23 mouse cellular contexts compared by ENCODE assay signal in genomic region chr2:131141336-131141986, GRCm38 (mm10). TPM values are rescaled to one million over a fixed set of nuclear protein-coding genes. Genes with fewer than 3 reads are reported as not detected.
"Had no signal": no experiment of that assay in that cellular context is flagged by ENCODE, and none has a peak within 500 bp of the region (broad histone marks: within the 10 kb centered on the region; RNA-seq: fewer than 3 reads in every experiment).

No protein-coding gene starts in this region.

- H3K4me3 ChIP-seq: limb, embryonic 15.5 days; lung, embryonic 15.5 days; megakaryocyte, embryonic 14.5 days; midbrain, embryonic 12.5 days had no signal

- H3K9me3 ChIP-seq: limb, embryonic 15.5 days; lung, embryonic 15.5 days; megakaryocyte, embryonic 14.5 days; midbrain, embryonic 12.5 days had no signal

- H3K27ac ChIP-seq: macrophage; midbrain, embryonic 12.5 days had no signal

- H3K4me2 ChIP-seq: limb, embryonic 15.5 days; lung, embryonic 15.5 days; midbrain, embryonic 12.5 days had no signal

- H3K27me3 ChIP-seq: limb, embryonic 15.5 days; lung, embryonic 15.5 days; midbrain, embryonic 12.5 days had no signal

- H3K9ac ChIP-seq: limb, embryonic 15.5 days; lung, embryonic 15.5 days; midbrain, embryonic 12.5 days had no signal

- DNase-seq: kidney, adult 8-10 months; kidney, postnatal 36 days; layer of hippocampus, adult 9-11 months; layer of hippocampus, postnatal 36 days; lung, postnatal 14 days; thymus, adult 2 months; thymus, postnatal 25 days had no signal

RNA-seq across cellular contexts. Expression of gene Gm11037, which starts 8.2 kb away (rescaled TPM):
- total RNA-seq: layer of hippocampus, adult 18-20 months; layer of hippocampus, postnatal 36 days; left cerebral cortex, adult 8-10 months; left cerebral cortex, postnatal 25 days; midbrain, postnatal 0 days had no signal
- polyA plus RNA-seq: intestine, embryonic 16.5 days; kidney, postnatal 0 days; limb, embryonic 11.5 days; limb, embryonic 15.5 days; liver, embryonic 16.5 days; lung, embryonic 15.5 days; macrophage; midbrain, embryonic 12.5 days; midbrain, postnatal 0 days; neural tube, embryonic 14.5 days; stomach, postnatal 0 days; thymus, adult 2 months; urinary bladder, adult 2 months had no signal
